Comparison of ENCODE assay signal across 8 mouse cellular contexts in genomic region chr7:114029596-114029995, GRCm38 (mm10).
DNase-seq lines count a peak whose midpoint lies in the region; ATAC-seq and TF ChIP-seq lines count a peak whose summit lies in the region.

No protein-coding gene starts in this region.

- ATAC-seq in forebrain, embryonic 11.5 days (replicated peaks; ENCODE audit: low FRiP score), result no peak
- ATAC-seq in forebrain, embryonic 14.5 days, result no peak
- ATAC-seq in stomach, postnatal 0 days (ENCODE audit: low FRiP score, low TSS enrichment), result peak; percentile 84
- ATAC-seq in granulocyte monocyte progenitor cell, adult 5-6 weeks (replicated peaks; ENCODE audit: poor library complexity, severe bottlenecking), result no peak

- H3K9me3 ChIP-seq in forebrain, embryonic 11.5 days (ENCODE audit: control insufficient read depth, low read length), result no peaks in the 10 kb centered on the region
- no peaks in the 10 kb centered on the region for H3K9me3 ChIP-seq in forebrain, embryonic 14.5 days (replicated peaks; ENCODE audit: control insufficient read depth, low read length)
- H3K9me3 ChIP-seq in stomach, postnatal 0 days (ENCODE audit: control insufficient read depth, low read length), result no peaks in the 10 kb centered on the region

- no peak overlapping the region for H3K4me3 ChIP-seq in forebrain, embryonic 11.5 days (ENCODE audit: low read depth, low read length)
- no peak overlapping the region for H3K4me3 ChIP-seq in forebrain, embryonic 14.5 days (ENCODE audit: low read depth, low read length)
- no peak overlapping the region for H3K4me3 ChIP-seq in stomach, postnatal 0 days (ENCODE audit: low read depth, low read length)

- no peak for TF ChIP-seq CTCF in stomach, postnatal 0 days (IDR thresholded peaks at IDR 0.05; ENCODE audit: low read depth)

- no peak overlapping the region for H3K4me2 ChIP-seq in forebrain, embryonic 11.5 days (ENCODE audit: low read depth, low read length, severe bottlenecking)
- no peak overlapping the region for H3K4me2 ChIP-seq in forebrain, embryonic 14.5 days (ENCODE audit: low read length)
- H3K4me2 ChIP-seq in stomach, postnatal 0 days (replicated peaks; ENCODE audit: low read depth), result no peak overlapping the region

- H3K36me3 ChIP-seq in forebrain, embryonic 11.5 days (ENCODE audit: control insufficient read depth, insufficient read depth, low read length), result no peaks in the 10 kb centered on the region
- no peaks in the 10 kb centered on the region for H3K36me3 ChIP-seq in forebrain, embryonic 14.5 days (ENCODE audit: control insufficient read depth, insufficient read depth, low read length)
- no peaks in the 10 kb centered on the region for H3K36me3 ChIP-seq in stomach, postnatal 0 days (ENCODE audit: control insufficient read depth, insufficient read depth, low read length)

- no peak overlapping the region for H3K27ac ChIP-seq in forebrain, embryonic 11.5 days (ENCODE audit: low read depth, low read length)
- H3K27ac ChIP-seq in forebrain, embryonic 14.5 days (ENCODE audit: low read depth, low read length), result no peak overlapping the region
- no peak overlapping the region for H3K27ac ChIP-seq in stomach, postnatal 0 days (replicated peaks)

- no peak for TF ChIP-seq EP300 in stomach, postnatal 0 days (optimal IDR thresholded peaks at IDR 0.05)

- H3K4me1 ChIP-seq in forebrain, embryonic 11.5 days (replicated peaks; ENCODE audit: control insufficient read depth, insufficient read depth, low read length), result no peaks in the 10 kb centered on the region
- H3K4me1 ChIP-seq in forebrain, embryonic 14.5 days (ENCODE audit: control insufficient read depth, insufficient read depth, low read length), result no peaks in the 10 kb centered on the region
- H3K4me1 ChIP-seq in stomach, postnatal 0 days (replicated peaks; ENCODE audit: control insufficient read depth, insufficient read depth), result no peaks in the 10 kb centered on the region

- H3K27me3 ChIP-seq in forebrain, embryonic 11.5 days (ENCODE audit: control insufficient read depth, insufficient read depth, low read length), result no peaks in the 10 kb centered on the region
- H3K27me3 ChIP-seq in forebrain, embryonic 14.5 days (replicated peaks; ENCODE audit: control insufficient read depth, insufficient read depth, low read length), result no peaks in the 10 kb centered on the region
- H3K27me3 ChIP-seq in stomach, postnatal 0 days (ENCODE audit: control insufficient read depth, insufficient read depth, low read length), result no peaks in the 10 kb centered on the region

- intact Hi-C loops in heart, postnatal 10 days (cut with DNase I), result no loop called here

- WGBS in forebrain, embryonic 11.5 days, result 83% methylated on average over 6 of the region's 6 CpGs
- 82% methylated on average over 6 of the region's 6 CpGs for WGBS in forebrain, embryonic 14.5 days
- WGBS in stomach, postnatal 0 days, result 52% methylated on average over 6 of the region's 6 CpGs

- H3K9ac ChIP-seq in forebrain, embryonic 11.5 days (ENCODE audit: low read length), result no peak overlapping the region
- no peak overlapping the region for H3K9ac ChIP-seq in forebrain, embryonic 14.5 days (ENCODE audit: low read length)
- H3K9ac ChIP-seq in stomach, postnatal 0 days (ENCODE audit: low read length), result no peak overlapping the region

- peak; percentile 47 for DNase-seq in forebrain, embryonic 11.5 days (ENCODE audit: low spot score)
- DNase-seq in forebrain, embryonic 14.5 days (ENCODE audit: low spot score), result no peak
- DNase-seq in urinary bladder, postnatal 14 days (ENCODE audit: low spot score), result peak; percentile 60
- no peak for DNase-seq in urinary bladder, adult 2 months (ENCODE audit: low spot score)
- peak; percentile 69 to 75 for DNase-seq in heart, postnatal 10 days
- DNase-seq in stomach, postnatal 0 days (ENCODE audit: low spot score), result peak; percentile 29
- no peak for DNase-seq in thymus, adult 18-20 months

Comparison
In these comparisons a context has a peak if more than half of its experiments do, and no peak if none do; other contexts are left out.
1. DNase-seq: peak in forebrain, embryonic 11.5 days (single experiment), urinary bladder, postnatal 14 days (single experiment), heart, postnatal 10 days (2 of 2) and stomach, postnatal 0 days (single experiment); none in forebrain, embryonic 14.5 days (single experiment), urinary bladder, adult 2 months (single experiment) and thymus, adult 18-20 months (0 of 2).